Mouse (Mus musculus): Measurements from ENCODE around the gene Kcns3. TPM values are rescaled to one million over a fixed set of nuclear protein-coding genes. Genes with fewer than 3 reads are reported as not detected.

Gene Kcns3
- 0.02 and 0.03 TPM in 2 replicates for polyA plus RNA-seq (2012; rRNA removed)
- 0.11 TPM in 1 of 2 replicates, not detected in the other for polyA plus RNA-seq (2014; fragmentation: Nextera tagmentation; extraction: Ambion mirVana)

DNA sequence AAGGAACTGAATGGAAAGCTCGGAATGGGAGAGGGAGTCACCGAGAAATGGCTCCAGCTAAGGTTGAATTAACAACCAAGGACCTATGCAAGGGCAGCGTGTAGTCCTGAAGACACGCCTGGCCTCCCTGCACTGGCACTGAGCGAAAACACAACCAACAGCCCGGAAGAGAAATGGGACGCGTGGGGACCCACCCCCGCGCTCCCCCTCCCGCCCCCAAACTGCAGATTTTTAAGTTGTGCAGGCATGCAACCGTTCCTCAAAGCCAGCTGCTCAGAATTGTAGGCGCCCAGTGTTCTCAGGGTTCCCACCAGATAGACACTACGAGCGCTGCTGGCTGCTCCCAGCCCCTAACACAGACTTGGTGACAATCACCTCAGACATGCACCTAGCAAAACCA lies at the start of gene Kcns3:
Kcns3 (minus strand) TSS at position 42 of the 400 bp plus-strand sequence.
- WGBS (ENCODE audit: insufficient replicate concordance) = 22% methylated on average over 15 of the region's 15 CpGs
- Histone ChIP-seq H3K27ac (no peak within 1 kb of the TSS), H3K4me3 (ENCODE audit: insufficient read depth in 1 of 2, low read depth in 2 of 2, low read length in 2 of 2) (peak within 1 kb of the TSS; percentile 9 to 39; a peak in 2 of 4 replicates), H3K36me3 (replicated peaks; ENCODE audit: control insufficient read depth, insufficient read depth, low read depth) (no peaks in the 10 kb centered on the region), H3K9ac (replicated peaks) (no peak within 1 kb of the TSS), H3K9me3 (ENCODE audit: control insufficient read depth, low read length) (no peaks in the 10 kb centered on the region), H3K27me3 (ENCODE audit: control insufficient read depth, insufficient read depth, low read length) (peaks cover 42% of the 10 kb centered on the region), H3K4me2 (ENCODE audit: low read depth) (peak within 1 kb of the TSS; percentile 55), H3K4me1 (replicated peaks; ENCODE audit: control insufficient read depth in 2 of 2, insufficient read depth in 2 of 2, low read length in 1 of 2) (no peaks in the 10 kb centered on the region)
- ATAC-seq (ENCODE audit: insufficient read depth) (no peak), DNase-seq (ENCODE audit: low read depth in 3 of 3, low spot score in 3 of 3) (no peak)
- TF ChIP-seq EP300 (IDR thresholded peaks at IDR 0.05; ENCODE audit: low read depth) = no peak
- no peak for TF ChIP-seq CTCF (IDR thresholded peaks at IDR 0.05; ENCODE audit: low read depth)

DNA sequence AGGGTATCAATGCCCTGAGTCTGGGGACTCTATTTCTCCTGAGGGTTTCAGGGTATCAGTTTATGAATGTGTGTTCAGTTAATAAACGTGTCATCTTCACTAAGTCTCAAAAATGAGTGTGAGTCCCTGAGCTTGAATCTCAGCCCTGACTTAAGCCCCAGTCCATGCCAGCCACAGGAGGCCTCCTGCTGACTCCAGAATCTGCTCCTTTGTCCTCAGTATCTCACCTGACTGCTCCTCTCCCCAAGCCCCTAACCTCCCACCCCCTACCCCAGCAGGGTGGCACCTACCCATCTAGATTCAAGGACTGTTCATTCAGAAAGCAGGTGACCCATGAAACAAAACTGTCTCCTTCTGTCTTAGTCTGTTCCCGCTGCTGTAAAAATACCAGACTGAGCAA lies 47.7 kb upstream of the Kcns3 start:
- DNase-seq (ENCODE audit: low read depth in 3 of 3, low spot score in 3 of 3) (no peak), ATAC-seq (ENCODE audit: insufficient read depth) (no peak)
- H3K9me3 ChIP-seq (ENCODE audit: control insufficient read depth, low read length) = no peaks in the 10 kb centered on the region
- no peak overlapping the region for H3K4me3 ChIP-seq (ENCODE audit: insufficient read depth in 1 of 2, low read depth in 2 of 2, low read length in 2 of 2)
- WGBS (ENCODE audit: insufficient replicate concordance) = 67% methylated on average over 2 of the region's 2 CpGs
- no peak overlapping the region for H3K27ac ChIP-seq
- H3K27me3 ChIP-seq (ENCODE audit: control insufficient read depth, insufficient read depth, low read length) = no peaks in the 10 kb centered on the region
- H3K4me2 ChIP-seq (ENCODE audit: low read depth) = no peak overlapping the region
- TF ChIP-seq EP300 (IDR thresholded peaks at IDR 0.05; ENCODE audit: low read depth) (no peak), CTCF (IDR thresholded peaks at IDR 0.05; ENCODE audit: low read depth) (no peak)
- H3K9ac ChIP-seq (replicated peaks) = no peak overlapping the region
- H3K4me1 ChIP-seq (replicated peaks; ENCODE audit: control insufficient read depth in 2 of 2, insufficient read depth in 2 of 2, low read length in 1 of 2) = no peaks in the 10 kb centered on the region
- H3K36me3 ChIP-seq (replicated peaks; ENCODE audit: control insufficient read depth, insufficient read depth, low read depth) = no peaks in the 10 kb centered on the region

DNA sequence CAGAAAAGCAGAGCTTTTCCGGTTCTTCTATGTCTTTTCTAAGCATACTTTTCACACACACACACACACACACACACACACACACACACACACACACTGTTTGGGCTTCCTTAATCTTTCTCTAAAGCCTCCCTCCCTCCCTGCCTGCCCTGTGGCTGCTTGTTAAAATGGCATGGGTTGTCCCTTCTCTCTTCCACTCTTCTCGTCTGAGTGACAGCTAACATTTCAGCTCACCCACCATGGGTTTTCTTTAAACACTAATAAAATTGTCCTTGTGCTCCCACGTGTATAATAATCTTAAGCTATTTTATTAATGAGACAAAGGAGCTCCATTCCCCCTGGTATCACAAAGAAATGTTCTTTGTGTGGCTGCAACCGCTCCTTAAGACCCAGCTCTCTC lies 47.2 kb upstream of the Kcns3 start:
- Histone ChIP-seq H3K4me3 (ENCODE audit: insufficient read depth in 1 of 2, low read depth in 2 of 2, low read length in 2 of 2) (no peak overlapping the region), H3K4me1 (replicated peaks; ENCODE audit: control insufficient read depth in 2 of 2, insufficient read depth in 2 of 2, low read length in 1 of 2) (no peaks in the 10 kb centered on the region), H3K27me3 (ENCODE audit: control insufficient read depth, insufficient read depth, low read length) (no peaks in the 10 kb centered on the region), H3K27ac (no peak overlapping the region), H3K36me3 (replicated peaks; ENCODE audit: control insufficient read depth, insufficient read depth, low read depth) (no peaks in the 10 kb centered on the region), H3K9me3 (ENCODE audit: control insufficient read depth, low read length) (no peaks in the 10 kb centered on the region), H3K4me2 (ENCODE audit: low read depth) (no peak overlapping the region), H3K9ac (replicated peaks) (no peak overlapping the region)
- ATAC-seq (ENCODE audit: insufficient read depth) = no peak
- 42% methylated on average over 4 of the region's 4 CpGs for WGBS (ENCODE audit: insufficient replicate concordance)
- DNase-seq (ENCODE audit: low read depth in 3 of 3, low spot score in 3 of 3) = no peak
- no peak for TF ChIP-seq CTCF (IDR thresholded peaks at IDR 0.05; ENCODE audit: low read depth)
- no peak for TF ChIP-seq EP300 (IDR thresholded peaks at IDR 0.05; ENCODE audit: low read depth)

DNA sequence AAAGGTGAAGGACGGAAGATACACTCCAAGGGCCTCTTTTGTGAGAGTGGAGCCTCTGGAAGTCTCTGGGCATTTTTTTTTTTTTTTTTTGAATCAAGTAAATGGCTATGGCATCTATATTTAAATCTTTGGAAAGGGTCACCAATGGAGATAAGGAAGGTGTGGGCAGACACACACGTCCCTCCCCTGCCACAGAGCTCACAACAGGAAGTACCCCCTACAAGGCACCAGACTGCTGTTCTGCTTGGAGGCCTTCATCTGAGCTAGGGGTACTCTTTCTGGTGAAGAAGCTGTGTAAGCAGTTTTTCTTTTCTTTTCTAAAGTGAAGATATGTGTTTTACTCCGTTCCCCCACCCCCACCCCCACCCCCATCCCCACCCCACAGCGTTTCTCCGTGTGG lies 46.0 kb upstream of the Kcns3 start:
- DNase-seq (ENCODE audit: low read depth in 3 of 3, low spot score in 3 of 3) (no peak), ATAC-seq (ENCODE audit: insufficient read depth) (no peak)
- Histone ChIP-seq H3K4me3 (ENCODE audit: insufficient read depth in 1 of 2, low read depth in 2 of 2, low read length in 2 of 2) (no peak overlapping the region), H3K27ac (no peak overlapping the region), H3K9me3 (ENCODE audit: control insufficient read depth, low read length) (no peaks in the 10 kb centered on the region), H3K9ac (replicated peaks) (no peak overlapping the region), H3K27me3 (ENCODE audit: control insufficient read depth, insufficient read depth, low read length) (no peaks in the 10 kb centered on the region), H3K4me1 (replicated peaks; ENCODE audit: control insufficient read depth in 2 of 2, insufficient read depth in 2 of 2, low read length in 1 of 2) (no peaks in the 10 kb centered on the region), H3K36me3 (replicated peaks; ENCODE audit: control insufficient read depth, insufficient read depth, low read depth) (no peaks in the 10 kb centered on the region), H3K4me2 (ENCODE audit: low read depth) (no peak overlapping the region)
- TF ChIP-seq CTCF (IDR thresholded peaks at IDR 0.05; ENCODE audit: low read depth) (no peak), EP300 (IDR thresholded peaks at IDR 0.05; ENCODE audit: low read depth) (no peak)
- 38% methylated on average over 5 of the region's 5 CpGs for WGBS (ENCODE audit: insufficient replicate concordance)

DNA sequence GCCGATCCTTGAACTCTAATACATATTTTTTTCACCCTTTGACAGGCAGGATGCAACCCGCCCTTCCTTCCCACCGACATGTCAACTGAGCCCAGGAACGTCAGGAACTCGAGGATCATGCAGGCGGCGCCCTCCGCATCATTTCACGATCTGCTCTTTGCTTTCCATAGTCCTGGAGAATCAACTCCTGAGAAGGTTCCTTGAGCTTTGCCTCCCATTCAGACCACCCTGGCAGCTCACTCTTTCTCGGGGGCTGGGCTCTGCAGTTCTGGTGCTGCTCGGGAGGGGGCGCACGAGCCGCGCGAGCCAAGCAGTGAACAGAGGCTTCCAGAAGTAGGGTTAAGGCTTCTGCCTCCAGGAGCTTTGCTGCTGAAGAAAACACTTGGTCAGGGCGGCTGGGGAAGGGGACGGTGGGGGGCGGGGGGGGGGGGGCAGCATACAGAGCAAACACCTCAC lies 45.3 kb upstream of the Kcns3 start:
- no peaks in the 10 kb centered on the region for H3K36me3 ChIP-seq (replicated peaks; ENCODE audit: control insufficient read depth, insufficient read depth, low read depth)
- ATAC-seq (ENCODE audit: insufficient read depth) (peak; percentile 15; the same call in 1 of the 2 replicates), DNase-seq (ENCODE audit: low read depth in 3 of 3, low spot score in 3 of 3) (peak in 1 of 3 experiments; percentile 6)
- no peaks in the 10 kb centered on the region for H3K4me1 ChIP-seq (replicated peaks; ENCODE audit: control insufficient read depth in 2 of 2, insufficient read depth in 2 of 2, low read length in 1 of 2)
- WGBS (ENCODE audit: insufficient replicate concordance) = 4% methylated on average over 18 of the region's 19 CpGs
- H3K4me2 ChIP-seq (ENCODE audit: low read depth) = peak overlapping the region; percentile 11
- H3K27ac ChIP-seq = no peak overlapping the region
- H3K9ac ChIP-seq (replicated peaks) = no peak overlapping the region
- no peak for TF ChIP-seq EP300 (IDR thresholded peaks at IDR 0.05; ENCODE audit: low read depth)
- peak; percentile 89 for TF ChIP-seq CTCF (IDR thresholded peaks at IDR 0.05; ENCODE audit: low read depth)
- H3K9me3 ChIP-seq (ENCODE audit: control insufficient read depth, low read length) = no peaks in the 10 kb centered on the region
- no peaks in the 10 kb centered on the region for H3K27me3 ChIP-seq (ENCODE audit: control insufficient read depth, insufficient read depth, low read length)
- H3K4me3 ChIP-seq (ENCODE audit: insufficient read depth in 1 of 2, low read depth in 2 of 2, low read length in 2 of 2) = no peak overlapping the region

All from liver, embryonic 14.5 days (tissue).